8 mouse cellular contexts compared by ENCODE assay signal in the genomic region with DNA sequence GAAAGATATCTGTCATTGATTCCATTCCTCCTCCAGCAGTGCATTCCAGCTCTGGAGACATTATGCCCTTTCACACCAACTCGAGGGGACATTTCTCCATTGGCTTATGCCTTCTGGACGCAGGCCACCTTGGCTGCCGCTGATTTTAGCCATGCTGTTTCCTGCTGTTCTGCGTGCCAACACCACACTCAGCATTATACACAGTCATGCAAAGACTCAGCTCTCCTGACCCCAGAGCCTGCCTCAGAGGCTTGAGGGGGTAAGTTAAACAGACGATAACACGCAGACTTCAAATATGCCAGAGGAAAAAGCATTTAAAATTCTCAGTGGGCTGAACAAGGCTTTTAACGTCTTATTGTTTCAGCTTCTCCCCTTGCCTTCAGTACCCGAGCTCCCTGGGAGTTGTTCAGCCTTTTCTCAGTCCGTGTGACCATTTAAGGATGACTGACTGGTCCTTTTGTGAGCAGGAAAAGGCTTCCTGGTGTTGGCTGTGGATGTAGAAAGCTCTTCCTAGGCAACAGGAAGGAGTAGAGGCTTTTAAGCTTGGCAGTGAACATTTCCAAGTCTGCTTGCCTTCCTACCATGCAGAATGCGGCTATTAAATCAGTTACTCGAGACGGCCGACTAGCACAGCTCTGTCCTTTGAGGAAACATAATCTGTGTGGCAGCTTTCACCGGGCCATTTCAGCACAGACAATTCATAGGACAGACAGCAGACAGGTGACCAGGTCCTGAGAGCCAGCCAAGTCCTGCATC. TPM values are rescaled to one million over a fixed set of nuclear protein-coding genes. Genes with fewer than 3 reads are reported as not detected.
A peak's percentile ranks its signal among the peaks of the same experiment; 100 is the strongest.
DNase-seq lines count a peak whose midpoint lies in the region; ATAC-seq and TF ChIP-seq lines count a peak whose summit lies in the region.
"Had no signal": no experiment of that assay in that cellular context is flagged by ENCODE, and none has a peak within 500 bp of the region (broad histone marks: within the 10 kb centered on the region; RNA-seq: fewer than 3 reads in every experiment).

No protein-coding gene starts in this region.

- no peak overlapping the region for H3K9ac ChIP-seq in forebrain, embryonic 14.5 days (ENCODE audit: low read length)
- no peak overlapping the region for H3K9ac ChIP-seq in lung, embryonic 14.5 days
- no peak overlapping the region for H3K9ac ChIP-seq in stomach, embryonic 14.5 days (replicated peaks; ENCODE audit: low read depth, low read length)

- TF ChIP-seq CTCF in lung, embryonic 14.5 days (IDR thresholded peaks at IDR 0.05; ENCODE audit: low read depth) = no peak

- H3K9me3 ChIP-seq in forebrain, embryonic 14.5 days (replicated peaks; ENCODE audit: control insufficient read depth, low read length) = no peaks in the 10 kb centered on the region
- H3K9me3 ChIP-seq in lung, embryonic 14.5 days (ENCODE audit: low read depth, low read length) = no peaks in the 10 kb centered on the region
- no peaks in the 10 kb centered on the region for H3K9me3 ChIP-seq in stomach, embryonic 14.5 days (ENCODE audit: control insufficient read depth, low read depth, low read length)

- H3K27me3 ChIP-seq in forebrain, embryonic 14.5 days (replicated peaks; ENCODE audit: control insufficient read depth, insufficient read depth, low read length) = no peaks in the 10 kb centered on the region
- H3K27me3 ChIP-seq in lung, embryonic 14.5 days (ENCODE audit: insufficient read depth, low read length) = no peaks in the 10 kb centered on the region
- H3K27me3 ChIP-seq in stomach, embryonic 14.5 days (ENCODE audit: control insufficient read depth, insufficient read depth, low read length) = no peaks in the 10 kb centered on the region

- peaks cover 17% of the 10 kb centered on the region for H3K4me1 ChIP-seq in forebrain, embryonic 14.5 days (ENCODE audit: control insufficient read depth, insufficient read depth, low read length)
- peaks cover 17% of the 10 kb centered on the region for H3K4me1 ChIP-seq in lung, embryonic 14.5 days (ENCODE audit: insufficient read depth)
- H3K4me1 ChIP-seq in stomach, embryonic 14.5 days (ENCODE audit: control insufficient read depth, insufficient read depth, low read length) = peaks cover 14% of the 10 kb centered on the region

- peak; percentile 90 for DNase-seq in adipocyte (ENCODE audit: low spot score)
- DNase-seq in brain, embryonic 18.5 days (ENCODE audit: low read depth, low spot score) = peak; percentile 46
- peak; percentile 70 for DNase-seq in forebrain, embryonic 14.5 days (ENCODE audit: low spot score)
- peak; percentile 91 for DNase-seq in lung, embryonic 14.5 days
- no peak for DNase-seq in urinary bladder, adult 18-20 months (ENCODE audit: low spot score in 2 of 2)

- WGBS in forebrain, embryonic 14.5 days = 9% methylated on average over 14 of the region's 14 CpGs
- WGBS in lung, embryonic 14.5 days = 25% methylated on average over 14 of the region's 14 CpGs
- 38% methylated on average over 14 of the region's 14 CpGs for WGBS in stomach, embryonic 14.5 days

- peak; percentile 36; the same call in 1 of the 2 replicates for ATAC-seq in forebrain, embryonic 14.5 days
- ATAC-seq in hematopoietic stem cell, adult 5-6 weeks (replicated peaks in 1 of 2; ENCODE audit: insufficient read depth in 1 of 2, low FRiP score in 2 of 2, low TSS enrichment in 1 of 2, low read depth in 1 of 2, poor library complexity in 2 of 2, severe bottlenecking in 2 of 2) = peak; percentile 74 to 75
- peak; percentile 92 for ATAC-seq in lung, embryonic 14.5 days (ENCODE audit: insufficient read depth)
- ATAC-seq in stomach, embryonic 14.5 days (ENCODE audit: insufficient number of reproducible peaks, insufficient read depth, low FRiP score, low read depth) = no peak

- H3K27ac ChIP-seq in forebrain, embryonic 14.5 days (ENCODE audit: low read depth, low read length) = peak overlapping the region; percentile 40; the same call in 1 of the 2 replicates
- peak overlapping the region; percentile 91 for H3K27ac ChIP-seq in lung, embryonic 14.5 days (ENCODE audit: low read depth)
- H3K27ac ChIP-seq in stomach, embryonic 14.5 days (ENCODE audit: low read length) = peak overlapping the region; percentile 62

- H3K36me3 ChIP-seq in forebrain, embryonic 14.5 days (ENCODE audit: control insufficient read depth, insufficient read depth, low read length) = no peaks in the 10 kb centered on the region
- no peaks in the 10 kb centered on the region for H3K36me3 ChIP-seq in lung, embryonic 14.5 days (ENCODE audit: insufficient read depth)
- H3K36me3 ChIP-seq in stomach, embryonic 14.5 days (ENCODE audit: control insufficient read depth, insufficient read depth, low read length) = no peaks in the 10 kb centered on the region

- no peak overlapping the region for H3K4me3 ChIP-seq in forebrain, embryonic 14.5 days (ENCODE audit: low read depth, low read length)
- no peak overlapping the region for H3K4me3 ChIP-seq in lung, embryonic 14.5 days (ENCODE audit: low read depth, low read length)
- H3K4me3 ChIP-seq in stomach, embryonic 14.5 days (ENCODE audit: low read depth, low read length) = no peak overlapping the region
- H3K4me3 ChIP-seq: myocyte had no signal

- H3K4me2 ChIP-seq in forebrain, embryonic 14.5 days (ENCODE audit: low read length) = no peak overlapping the region; the same call in 1 of the 2 replicates
- H3K4me2 ChIP-seq in lung, embryonic 14.5 days = peak overlapping the region; percentile 25
- no peak overlapping the region for H3K4me2 ChIP-seq in stomach, embryonic 14.5 days (replicated peaks; ENCODE audit: low read depth, low read length)

RNA-seq across cellular contexts. Expression of a gene that starts 59.8 kb away (rescaled TPM):
- polyA plus RNA-seq in forebrain, embryonic 14.5 days (2014; fragmentation: Nextera tagmentation; extraction: Ambion mirVana) = 69.7 and 70.6 TPM in 2 replicates
- not detected in 2 replicates for total RNA-seq in hematopoietic stem cell, adult 5-6 weeks (2017)
- 3.6 and 4.1 TPM in 2 replicates for polyA plus RNA-seq in lung, embryonic 14.5 days (2014; fragmentation: Nextera tagmentation; extraction: Ambion mirVana)
- polyA plus RNA-seq in stomach, embryonic 14.5 days (2014; fragmentation: Nextera tagmentation; extraction: Ambion mirVana) = 3.0 and 3.8 TPM in 2 replicates

Comparison
In these comparisons a context has a peak if more than half of its experiments do, and no peak if none do; other contexts are left out.
1. DNase-seq: peak in adipocyte (single experiment), brain, embryonic 18.5 days (single experiment), forebrain, embryonic 14.5 days (single experiment) and lung, embryonic 14.5 days (single experiment); none in urinary bladder, adult 18-20 months (0 of 2).
2. H3K27ac ChIP-seq: peak in every context shown above with its lines; median percentile 91 in lung, embryonic 14.5 days; 62 in stomach, embryonic 14.5 days; 40 in forebrain, embryonic 14.5 days.
3. RNA of a gene that starts 59.8 kb away (polyA plus RNA-seq): 69.7 to 70.6 TPM in forebrain, embryonic 14.5 days; 3.0 to 3.8 TPM in stomach, embryonic 14.5 days and 3.6 to 4.1 TPM in lung, embryonic 14.5 days; every median in the first group is over 10 times any median in the second.